Mouse (Mus musculus) MEL (cell line): ENCODE data around the gene Psmd8. TPM values are rescaled to one million over a fixed set of nuclear protein-coding genes. Genes with fewer than 3 reads are reported as not detected.

ENCODE experiments used
- DNase-seq: peaks from one replicate; pipeline ENCODE4 v3.0.0; 2011; ENCODE audit warnings: low read depth, low spot score
- H3K27ac ChIP-seq: 2 replicates; pipeline ENCODE4 v1.5.1; 2012; ENCODE audit warnings: low read depth, mild to moderate bottlenecking, control low read depth, low read length, moderate library complexity; ENCODE audit not compliant: control insufficient read depth
- H3K27me3 ChIP-seq, 2 experiments: fragments of 150-350 bp in 1 of 2; sonication (generic) in 1 of 2; 2 replicates each; pipeline ENCODE4 v1.6.1; 2012; ENCODE audit warnings: low read length in 2 of 2, mild to moderate bottlenecking in 2 of 2, improper control_type of control experiment in 1 of 2, moderate library complexity in 1 of 2; ENCODE audit not compliant: insufficient read depth in 2 of 2, control insufficient read depth in 1 of 2
- H3K36me3 ChIP-seq, 2 experiments: 2 replicates each; pipeline ENCODE4 v1.6.1; 2012 to 2014; ENCODE audit warnings: low read length in 2 of 2, improper control_type of control experiment in 1 of 2, inconsistent platforms in 1 of 2, mild to moderate bottlenecking in 1 of 2; ENCODE audit not compliant: insufficient read depth in 2 of 2, control insufficient read depth in 1 of 2
- H3K4me1 ChIP-seq, 2 experiments: fragments of 150-350 bp in 1 of 2; sonication (generic) in 1 of 2; 2 replicates each; pipeline ENCODE4 v1.6.1; 2012; ENCODE audit warnings: low read length in 2 of 2, improper control_type of control experiment in 1 of 2, mild to moderate bottlenecking in 1 of 2; ENCODE audit not compliant: insufficient read depth in 2 of 2, control insufficient read depth in 1 of 2
- H3K4me3 ChIP-seq, 2 experiments: fragments of 150-350 bp in 1 of 2; sonication (generic) in 1 of 2; 2 replicates each; pipeline ENCODE4 v1.5.1; 2012; ENCODE audit warnings: low read depth in 2 of 2, low read length in 2 of 2, mild to moderate bottlenecking in 2 of 2, moderate library complexity in 2 of 2, control low read depth in 1 of 2, improper control_type of control experiment in 1 of 2; ENCODE audit not compliant: control insufficient read depth in 1 of 2, insufficient read depth in 1 of 2
- H3K79me2 ChIP-seq: 2 replicates; pipeline ENCODE4 v1.6.1; 2012; ENCODE audit warnings: mild to moderate bottlenecking, low read length, moderate library complexity; ENCODE audit not compliant: control insufficient read depth, poor library complexity, insufficient read depth
- H3K9ac ChIP-seq: 2 replicates; pipeline ENCODE4 v1.6.1; 2012; ENCODE audit warnings: low read depth, mild to moderate bottlenecking, control low read depth, low read length, moderate library complexity; ENCODE audit not compliant: control insufficient read depth, poor library complexity, severe bottlenecking
- H3K9me3 ChIP-seq: fragments of 150-350 bp; sonication (generic); replicated peaks from 2 replicates; pipeline ENCODE4 v1.6.1; 2012; ENCODE audit warnings: mild to moderate bottlenecking, low read length, improper control_type of control experiment, moderate library complexity; ENCODE audit not compliant: insufficient read depth
- BHLHE40 ChIP-seq: IDR thresholded peaks from 2 replicates; pipeline ENCODE4 v1.6.1; 2012; ENCODE audit warnings: low read depth, mild to moderate bottlenecking, inconsistent platforms, low read length, improper control_type of control experiment, borderline replicate concordance
- CHD1 ChIP-seq: IDR thresholded peaks from 2 replicates; pipeline ENCODE4 v1.6.1; 2012; ENCODE audit warnings: low read depth, mild to moderate bottlenecking, inconsistent platforms, low read length, improper control_type of control experiment
- CTCF ChIP-seq, 3 experiments: IDR thresholded peaks in 2 of 3; conservative IDR thresholded peaks in 1 of 3; 2 replicates each; pipeline ENCODE4 v1.5.1; 2011 to 2012; ENCODE audit warnings: low read length in 3 of 3, low read depth in 2 of 3, mild to moderate bottlenecking in 2 of 3, improper control_type of control experiment in 1 of 3, inconsistent platforms in 1 of 3, mixed read lengths in 1 of 3, moderate library complexity in 1 of 3; ENCODE audit not compliant: control insufficient read depth in 1 of 3, insufficient read depth in 1 of 3, poor library complexity in 1 of 3, severe bottlenecking in 1 of 3
- JUND ChIP-seq: IDR thresholded peaks from 2 replicates; pipeline ENCODE4 v1.6.1; 2011; ENCODE audit warnings: low read depth, mild to moderate bottlenecking, improper control_type of control experiment, low read length
- MXI1 ChIP-seq: IDR thresholded peaks from 2 replicates; pipeline ENCODE4 v1.6.1; 2011; ENCODE audit warnings: mild to moderate bottlenecking, low read depth, low read length, improper control_type of control experiment
- MYB ChIP-seq: IDR thresholded peaks from 2 replicates; pipeline ENCODE4 v1.6.1; 2011; ENCODE audit warnings: mild to moderate bottlenecking, low read depth, low read length, improper control_type of control experiment
- MYC ChIP-seq: IDR thresholded peaks from 2 replicates; pipeline ENCODE4 v1.6.1; 2011; ENCODE audit warnings: low read depth, mild to moderate bottlenecking, low read length, improper control_type of control experiment, moderate library complexity
- NELFE ChIP-seq: IDR thresholded peaks from 2 replicates; pipeline ENCODE4 v1.6.1; 2011; ENCODE audit warnings: low read depth, low read length, improper control_type of control experiment
- RAD21 ChIP-seq: IDR thresholded peaks from 2 replicates; pipeline ENCODE4 v1.6.1; 2011; ENCODE audit warnings: mild to moderate bottlenecking, low read depth, low read length, improper control_type of control experiment
- SIN3A ChIP-seq: IDR thresholded peaks from 2 replicates; pipeline ENCODE4 v1.6.1; 2012; ENCODE audit warnings: low read length, improper control_type of control experiment, inconsistent platforms
- SMC3 ChIP-seq: IDR thresholded peaks from 2 replicates; pipeline ENCODE4 v1.6.1; 2011; ENCODE audit warnings: low read depth, low read length, improper control_type of control experiment
- UBTF ChIP-seq: IDR thresholded peaks from 2 replicates; pipeline ENCODE4 v1.6.1; 2012; ENCODE audit warnings: low read depth, mild to moderate bottlenecking, inconsistent platforms, low read length, improper control_type of control experiment, moderate library complexity, borderline replicate concordance; ENCODE audit not compliant: insufficient read depth
- USF1 ChIP-seq: IDR thresholded peaks from 2 replicates; pipeline ENCODE4 v1.6.1; 2014; ENCODE audit warnings: low read depth, mild to moderate bottlenecking, inconsistent platforms, low read length, improper control_type of control experiment, moderate library complexity
- USF2 ChIP-seq, 2 experiments: IDR thresholded peaks; 2 replicates each; pipeline ENCODE4 v1.6.1; 2011 to 2012; ENCODE audit warnings: improper control_type of control experiment in 2 of 2, low read length in 2 of 2, borderline replicate concordance in 1 of 2, inconsistent platforms in 1 of 2, low read depth in 1 of 2, mild to moderate bottlenecking in 1 of 2; ENCODE audit not compliant: insufficient read depth in 1 of 2
- ZC3H11A ChIP-seq: IDR thresholded peaks from 2 replicates; pipeline ENCODE4 v1.6.1; 2012; ENCODE audit warnings: low read depth, mild to moderate bottlenecking, inconsistent platforms, low read length, improper control_type of control experiment
- ZKSCAN1 ChIP-seq: IDR thresholded peaks from 2 replicates; pipeline ENCODE4 v1.6.1; 2012; ENCODE audit warnings: low read depth, mild to moderate bottlenecking, inconsistent platforms, low read length, improper control_type of control experiment, moderate library complexity
- polyA plus RNA-seq, 2 experiments: library from polyadenylated mRNA; stranded (reverse) in 1 of 2; unstranded in 1 of 2; fragments of >175 nt in 1 of 2; fragments of >200 nt in 1 of 2; gene quantifications; 2 replicates each; pipeline versions ENCODE4 v1.2.1 to v1.2.4; 2012; ENCODE audit warnings: low replicate concordance in 2 of 2, low read depth in 1 of 2; ENCODE audit not compliant: insufficient read length in 2 of 2, insufficient read depth in 1 of 2, missing spikeins in 1 of 2
- total RNA-seq: library from RNA; depleted of rRNA; stranded (reverse); fragments of 300-350 nt; gene quantifications from 2 replicates; pipeline ENCODE4 v1.2.3, GENCODE M21; 2012

Gene Psmd8
- total and polyA plus RNA-seq, 3 experiments = 159 to 196 TPM; not detected in 1

- TF ChIP-seq SIN3A = peak; percentile 58; the same call in 1 of the 2 replicates
- TF ChIP-seq USF2 (IDR thresholded peaks at IDR 0.05; ENCODE audit: borderline replicate concordance in 1 of 2, insufficient read depth in 1 of 2, low read depth in 1 of 2, low read length in 2 of 2) = no peak
- TF ChIP-seq MXI1 = 0 out of 2 replicates have a peak, but pooled peaks have one; percentile 23
- no peak for TF ChIP-seq USF1
- TF ChIP-seq BHLHE40 = 0 out of 2 replicates have a peak, but pooled peaks have one; percentile 48
Measured at GRCm38 (mm10) chr7:29134693-29135386, 45.7 kb downstream of the Psmd8 start, which contains the start of gene Rasgrp4 (continued).

GRCm38 (mm10) chr7:29134230-29134629 is 46.3 kb downstream of the Psmd8 start:
- Histone ChIP-seq H3K79me2 (no peaks in the 10 kb centered on the region), H3K27ac (peak overlapping the region; percentile 31; the same call in 1 of the 2 replicates), H3K27me3 (no peaks in the 10 kb centered on the region), H3K4me1 (peaks cover 3 to 9% of the 10 kb centered on the region in 2 experiments; a peak in 3 of 4 replicates), H3K9me3 (no peaks in the 10 kb centered on the region), H3K36me3 (peaks cover 0 to 6% of the 10 kb centered on the region in 2 experiments; a peak in 2 of 4 replicates), H3K9ac (peak overlapping the region; percentile 55), H3K4me3 (peak overlapping the region; percentile 38 to 44)
- TF ChIP-seq MYC (no peak), ZKSCAN1 (peak; percentile 72), MXI1 (peak; percentile 33; the same call in 1 of the 2 replicates), CHD1 (0 out of 2 replicates have a peak, but pooled peaks have one; percentile 73), NELFE (0 out of 2 replicates have a peak, but pooled peaks have one; percentile 15)
- DNase-seq = no peak

- Histone ChIP-seq H3K27me3 (no peaks in the 10 kb centered on the region), H3K36me3 (no peaks in the 10 kb centered on the region; a peak in 1 of 4 replicates), H3K27ac (no peak overlapping the region), H3K4me3 (peak overlapping the region in 1 of 2 experiments; percentile 18; a peak in 2 of 4 replicates), H3K9me3 (no peaks in the 10 kb centered on the region), H3K4me1 (peaks cover 0 to 7% of the 10 kb centered on the region in 2 experiments; a peak in 1 of 4 replicates), H3K79me2 (no peaks in the 10 kb centered on the region), H3K9ac (peak overlapping the region; percentile 31; the same call in 1 of the 2 replicates)
- TF ChIP-seq UBTF (no peak), SMC3 (peak; percentile 72), MYB (no peak), ZC3H11A (peak; percentile 74), JUND (no peak), SIN3A (no peak), RAD21 (peak; percentile 72), CTCF (IDR thresholded peaks at IDR 0.05 in 2 of 3, conservative IDR thresholded peaks at IDR 0.05 in 1 of 3; ENCODE audit: control insufficient read depth in 1 of 3, insufficient read depth in 1 of 3, low read depth in 2 of 3, low read length in 3 of 3, poor library complexity in 1 of 3, severe bottlenecking in 1 of 3) (peak; percentile 75 to 81 (median 76))
- DNase-seq = peak; percentile 74
Measured at GRCm38 (mm10) chr7:29128725-29129124, 51.8 kb downstream of the Psmd8 start.
